Mouse (Mus musculus): ENCODE measurements around the gene Scarf2.
A peak's percentile ranks its signal among the peaks of the same experiment; 100 is the strongest.

The Scarf2 gene

GRCm38 (mm10) chr16:17798321-17799180, 1.5 kb downstream of the Scarf2 start:
- ATAC-seq (ENCODE audit: insufficient number of reproducible peaks, low FRiP score, low TSS enrichment) = no peak

DNA sequence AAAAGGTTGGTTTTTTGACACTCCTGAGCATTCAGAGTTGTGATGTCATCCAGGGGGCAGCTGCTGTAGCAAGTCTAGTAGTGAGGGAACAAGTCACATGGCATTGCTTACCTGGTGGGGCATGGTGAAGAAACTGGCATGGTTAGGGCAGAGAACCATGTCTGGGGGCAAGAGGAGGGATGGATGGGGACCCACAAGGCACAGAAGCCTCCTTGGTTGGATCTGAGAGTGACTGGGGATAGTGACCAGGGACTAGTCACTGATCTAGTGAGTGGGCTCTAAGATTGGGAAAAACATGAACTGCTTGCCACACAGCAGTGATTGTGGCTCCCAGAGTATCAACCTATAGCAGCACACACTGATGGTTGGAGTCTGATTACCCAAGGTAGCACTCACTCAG, 2.5 kb downstream of the Scarf2 start:
- ATAC-seq (ENCODE audit: insufficient number of reproducible peaks, low FRiP score, low TSS enrichment) = no peak

DNA sequence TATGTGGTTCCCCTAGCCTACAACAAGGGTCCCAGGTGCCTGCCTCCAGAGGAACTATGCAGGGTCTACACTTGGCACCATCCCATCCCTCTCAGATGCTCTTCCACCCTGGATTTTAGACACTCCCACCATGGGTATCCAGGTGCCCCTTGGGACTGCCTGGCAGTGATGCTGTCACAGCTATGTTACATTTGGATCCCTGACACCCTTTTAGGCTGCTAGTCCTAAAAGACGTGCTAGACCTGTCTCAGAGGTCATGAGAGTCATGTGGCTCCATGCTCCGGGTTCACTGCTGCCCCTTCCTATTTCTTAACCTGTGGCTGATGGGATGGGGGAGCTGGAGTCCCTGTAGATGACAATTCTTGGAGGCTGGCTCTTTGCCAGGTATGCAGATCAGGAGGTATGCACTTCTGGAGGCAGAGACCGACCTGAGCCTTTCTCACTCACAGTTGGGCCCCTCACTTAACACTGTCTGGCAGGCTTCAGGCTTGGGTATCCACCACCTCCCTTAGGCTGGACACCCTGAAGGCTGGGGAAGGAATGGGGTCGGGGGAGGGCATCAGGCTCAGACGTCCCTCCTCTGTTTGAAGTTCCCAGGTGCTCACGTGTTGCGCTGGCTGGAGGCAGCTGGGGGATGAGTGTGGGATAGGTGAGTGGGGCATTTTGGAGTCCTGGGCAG, 4.8 kb downstream of the Scarf2 start:
- ATAC-seq (ENCODE audit: insufficient number of reproducible peaks, low FRiP score, low TSS enrichment) = no peak

DNA sequence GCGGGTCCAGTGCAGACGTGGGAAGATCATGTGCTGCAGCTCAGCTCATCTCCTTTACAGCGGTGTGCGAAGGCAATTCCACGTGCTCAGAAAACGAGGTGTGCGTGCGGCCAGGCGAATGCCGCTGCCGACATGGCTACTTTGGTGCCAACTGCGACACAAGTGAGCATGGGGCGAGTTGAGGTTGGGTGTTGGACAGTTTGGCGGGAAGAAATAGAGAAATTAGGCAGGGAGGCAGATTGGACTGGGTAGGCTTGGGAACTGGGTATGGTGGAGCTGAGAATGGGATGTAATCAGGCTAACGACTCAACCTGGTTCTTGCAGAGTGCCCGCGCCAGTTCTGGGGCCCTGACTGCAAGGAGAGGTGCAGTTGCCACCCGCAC, 5.4 kb downstream of the Scarf2 start:
- no peak for ATAC-seq (ENCODE audit: insufficient number of reproducible peaks, low FRiP score, low TSS enrichment)

DNA sequence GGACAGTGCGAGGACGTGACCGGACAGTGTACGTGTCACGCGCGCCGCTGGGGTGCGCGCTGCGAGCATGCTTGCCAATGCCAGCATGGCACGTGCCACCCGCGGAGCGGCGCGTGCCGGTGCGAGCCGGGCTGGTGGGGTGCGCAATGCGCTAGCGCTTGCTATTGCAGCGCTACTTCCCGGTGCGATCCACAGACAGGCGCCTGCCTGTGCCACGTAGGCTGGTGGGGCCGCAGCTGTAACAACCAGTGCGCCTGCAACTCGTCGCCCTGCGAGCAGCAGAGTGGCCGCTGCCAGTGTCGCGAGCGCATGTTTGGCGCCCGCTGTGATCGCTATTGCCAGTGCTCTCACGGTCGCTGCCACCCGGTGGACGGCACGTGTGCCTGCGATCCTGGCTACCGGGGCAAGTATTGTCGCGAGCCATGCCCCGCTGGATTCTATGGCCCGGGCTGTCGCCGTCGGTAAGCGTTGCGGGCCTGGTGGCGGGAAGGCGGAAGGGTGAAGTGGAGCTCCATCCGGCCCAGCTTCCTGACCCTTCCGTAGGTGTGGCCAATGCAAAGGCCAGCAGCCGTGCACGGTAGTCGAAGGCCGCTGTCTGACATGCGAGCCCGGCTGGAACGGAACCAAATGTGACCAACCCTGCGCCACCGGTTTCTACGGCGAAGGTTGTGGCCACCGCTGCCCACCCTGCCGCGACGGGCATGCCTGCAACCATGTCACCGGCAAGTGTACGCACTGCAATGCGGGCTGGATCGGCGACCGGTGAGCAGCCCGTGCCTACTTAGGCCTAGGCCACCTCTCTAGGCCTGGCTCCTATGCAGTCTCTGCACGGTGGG, 6.0 kb downstream of the Scarf2 start:
- no peak for ATAC-seq (ENCODE audit: insufficient number of reproducible peaks, low FRiP score, low TSS enrichment)

GRCm38 (mm10) chr16:17803675-17804448, 6.8 kb downstream of the Scarf2 start:
- ATAC-seq (ENCODE audit: insufficient number of reproducible peaks, low FRiP score, low TSS enrichment) = no peak

- ATAC-seq (ENCODE audit: insufficient number of reproducible peaks, low FRiP score, low TSS enrichment) = no peak
Observed at GRCm38 (mm10) chr16:17804449-17804912, 7.4 kb downstream of the Scarf2 start.

DNA sequence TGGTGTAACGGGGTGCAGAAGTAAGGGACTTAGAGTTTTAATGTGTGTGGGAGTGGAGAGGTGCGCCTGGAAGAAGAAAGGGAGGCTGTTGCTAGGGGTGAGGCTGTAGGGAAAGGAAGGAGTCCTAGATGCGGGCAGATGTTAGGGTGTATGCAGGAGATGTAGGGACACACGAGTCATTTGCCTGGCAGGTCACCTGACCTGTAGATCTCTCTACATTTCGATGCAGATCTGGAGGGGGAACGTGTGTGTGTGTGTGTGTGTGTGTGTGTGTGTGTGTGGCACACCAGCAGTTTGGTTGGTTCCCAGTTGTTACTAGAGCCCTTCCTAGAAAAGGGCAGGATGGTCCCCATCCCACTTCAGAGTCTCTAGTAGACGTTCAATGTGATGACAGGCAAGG, 7.9 kb downstream of the Scarf2 start:
- ATAC-seq (ENCODE audit: insufficient number of reproducible peaks, low FRiP score, low TSS enrichment) = no peak

- 0 out of 2 replicates have a peak, but pooled peaks have one; percentile 2 for ATAC-seq (ENCODE audit: insufficient number of reproducible peaks, low FRiP score, low TSS enrichment)
Observed at GRCm38 (mm10) chr16:17806581-17807191, 9.6 kb downstream of the Scarf2 start.

DNA sequence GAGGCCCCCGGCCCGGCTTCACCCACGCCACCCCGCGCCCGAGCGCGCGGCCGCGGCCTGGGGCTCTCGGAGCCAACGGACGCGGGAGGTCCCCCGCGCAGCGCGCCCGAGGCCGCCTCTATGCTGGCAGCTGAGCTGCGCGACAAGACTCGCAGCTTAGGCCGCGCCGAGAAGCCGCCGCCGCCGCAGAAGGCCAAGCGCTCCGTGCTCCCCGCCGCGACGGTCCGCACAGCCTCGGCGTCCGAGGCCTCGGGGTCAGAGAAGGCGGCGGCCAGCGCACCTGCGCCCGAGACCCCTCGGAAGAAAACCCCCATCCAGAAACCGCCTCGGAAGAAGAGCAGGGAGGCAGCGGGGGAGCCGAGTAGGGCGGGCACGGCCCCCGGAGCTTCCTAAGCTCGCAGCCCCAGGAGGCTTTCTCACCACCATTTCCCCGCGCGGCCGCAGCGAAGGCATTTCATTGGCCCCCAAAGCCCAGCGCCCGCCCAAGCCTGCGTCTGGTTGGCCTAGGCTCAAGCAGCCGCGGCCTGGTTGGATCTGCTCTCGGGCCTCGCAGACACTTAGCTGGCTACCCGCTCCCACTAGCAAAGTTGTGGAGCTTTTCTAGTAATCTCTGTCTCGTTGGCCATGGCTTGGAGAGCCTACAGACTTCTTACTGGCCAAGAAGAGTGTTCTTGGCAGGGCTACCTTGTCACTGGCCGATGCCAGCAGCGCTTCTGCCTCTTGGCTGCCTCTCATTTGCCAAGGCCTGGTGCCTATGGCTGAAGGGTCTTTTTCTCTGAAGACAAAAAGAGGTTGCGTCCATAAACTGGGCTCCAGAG, 10.3 kb downstream of the Scarf2 start:
- peak; percentile 86 for ATAC-seq (ENCODE audit: insufficient number of reproducible peaks, low FRiP score, low TSS enrichment)

DNA sequence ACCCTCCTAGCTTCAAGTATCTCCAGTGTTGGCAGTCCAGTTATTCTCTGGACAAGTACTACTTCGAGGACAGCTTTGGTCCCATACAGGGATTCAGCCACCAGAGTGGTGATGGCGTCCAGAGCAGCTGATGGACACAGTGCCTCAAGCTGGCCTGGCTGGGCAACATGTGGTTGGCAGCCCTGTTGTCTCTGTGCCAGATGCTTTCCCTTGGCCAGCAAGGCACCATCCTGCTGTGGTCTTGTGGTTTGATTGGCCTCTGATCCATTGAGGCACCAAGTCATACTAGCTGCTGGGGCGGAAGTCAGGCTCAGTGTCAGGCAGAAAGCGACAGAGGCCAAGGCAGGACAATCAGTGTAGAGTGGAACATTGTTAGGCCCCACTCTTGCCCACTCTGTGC, 12.0 kb downstream of the Scarf2 start:
- ATAC-seq (ENCODE audit: insufficient number of reproducible peaks, low FRiP score, low TSS enrichment) = no peak

DNA sequence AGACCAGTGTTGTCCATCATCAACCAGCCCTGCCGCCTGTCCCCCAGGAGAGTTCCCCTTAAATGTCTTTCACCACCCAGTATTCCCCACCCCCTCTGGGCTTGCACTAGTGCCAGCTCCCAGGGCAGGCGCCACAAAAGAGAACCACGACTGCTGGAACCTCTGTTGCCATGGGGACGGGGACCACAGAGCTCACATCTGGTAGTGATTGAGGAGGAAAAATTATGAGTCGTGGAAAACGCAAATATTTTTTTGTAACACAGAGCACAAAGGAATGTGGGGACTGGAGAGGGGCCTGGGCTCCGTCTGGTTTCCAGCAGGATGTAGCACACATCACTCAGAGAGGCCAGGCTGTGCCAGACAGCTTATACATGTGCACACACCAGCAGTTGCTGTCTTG, 12.6 kb downstream of the Scarf2 start:
- ATAC-seq (ENCODE audit: insufficient number of reproducible peaks, low FRiP score, low TSS enrichment) = no peak

- no peak for ATAC-seq (ENCODE audit: insufficient number of reproducible peaks, low FRiP score, low TSS enrichment)
Observed at GRCm38 (mm10) chr16:17812120-17812519, 15.0 kb downstream of the Scarf2 start.

GRCm38 (mm10) chr16:17813173-17813572, 16.1 kb downstream of the Scarf2 start:
- no peak for ATAC-seq (ENCODE audit: insufficient number of reproducible peaks, low FRiP score, low TSS enrichment)

DNA sequence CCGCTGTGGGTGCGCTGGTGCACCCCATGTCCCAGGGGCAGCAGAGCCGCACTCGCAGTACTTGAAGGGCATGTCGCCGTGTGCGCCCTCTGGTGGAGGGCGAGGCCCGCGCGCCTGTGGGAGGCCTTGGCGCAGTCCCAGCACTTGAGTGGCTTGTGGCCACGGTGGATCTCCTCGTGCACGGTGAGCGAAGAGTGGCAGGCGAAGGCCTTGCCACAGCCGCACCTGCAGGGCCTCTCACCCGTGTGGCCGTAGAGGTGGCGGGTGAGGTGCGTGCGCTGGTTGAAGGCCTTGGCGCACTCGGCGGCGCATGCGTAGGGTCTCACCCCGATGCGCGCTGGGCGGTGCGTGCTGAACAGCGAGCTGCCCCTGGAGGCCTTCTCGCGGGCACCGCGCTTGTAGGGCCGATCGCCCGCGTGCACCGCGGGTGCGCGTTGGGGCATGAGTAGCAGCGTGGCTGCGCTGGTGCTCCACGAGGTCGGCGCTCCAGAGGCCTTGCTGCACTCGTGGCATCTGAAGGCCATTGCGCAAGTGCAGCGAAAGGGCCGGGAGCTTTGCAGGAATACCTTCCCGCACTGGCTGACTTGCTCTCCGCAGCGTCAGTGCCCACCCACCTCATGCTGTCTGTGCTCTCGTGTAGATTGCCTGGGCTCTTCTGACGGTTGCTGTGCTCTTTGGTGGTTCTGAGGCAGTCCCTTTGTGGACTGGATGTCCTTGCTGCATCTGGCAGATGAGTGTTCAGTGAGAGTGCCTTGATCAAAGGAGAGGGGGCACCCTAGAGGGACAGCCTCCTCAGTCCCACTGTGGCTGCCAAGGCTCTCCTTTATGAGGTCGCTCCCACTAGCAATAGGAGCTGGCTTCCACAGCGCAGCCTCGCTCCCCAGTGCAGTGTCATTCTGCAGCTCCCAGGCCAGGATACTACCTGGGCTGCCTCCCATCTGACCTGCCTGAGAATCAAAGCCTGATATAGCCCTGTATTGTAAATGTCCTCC, 18.6 kb downstream of the Scarf2 start:
- ATAC-seq (ENCODE audit: insufficient number of reproducible peaks, low FRiP score, low TSS enrichment) = peak; percentile 56; the same call in 1 of the 2 replicates

DNA sequence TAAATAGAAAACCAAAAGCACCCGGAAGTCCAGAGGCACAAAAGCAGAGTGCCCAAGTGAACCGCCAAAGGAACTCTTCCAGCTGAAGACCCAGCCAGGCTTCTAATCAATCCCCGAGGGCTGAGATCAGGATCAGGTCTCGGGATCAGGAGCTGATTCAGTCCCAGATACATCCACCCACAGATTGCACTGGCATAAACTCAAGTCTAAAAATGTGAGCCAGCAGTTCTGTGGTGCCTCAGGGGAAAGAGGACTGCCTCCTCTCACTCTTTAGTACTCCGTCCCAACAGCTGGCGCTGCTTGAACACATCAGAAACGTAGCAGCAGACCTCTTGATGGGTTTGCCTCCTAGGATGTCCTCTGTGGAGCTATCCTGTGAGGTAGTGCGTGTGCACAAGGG, 19.4 kb downstream of the Scarf2 start:
- no peak for ATAC-seq (ENCODE audit: insufficient number of reproducible peaks, low FRiP score, low TSS enrichment)

GRCm38 (mm10) chr16:17826500-17826899, 29.4 kb downstream of the Scarf2 start:
- ATAC-seq (ENCODE audit: insufficient number of reproducible peaks, low FRiP score, low TSS enrichment) = peak; percentile 81; the same call in 1 of the 2 replicates

- no peak for ATAC-seq (ENCODE audit: insufficient number of reproducible peaks, low FRiP score, low TSS enrichment)
Observed at GRCm38 (mm10) chr16:17828229-17828628, 31.1 kb downstream of the Scarf2 start.

All from cerebellum, adult (tissue).